Mouse (Mus musculus) brown adipose tissue, adult 24 weeks (tissue): ENCODE results near the gene Gm20388. TPM values are rescaled to one million over a fixed set of nuclear protein-coding genes. Genes with fewer than 3 reads are reported as not detected.

Experiments
- H3K27ac ChIP-seq: fragments of 200-500 bp; replicated peaks from 2 replicates; pipeline ENCODE4 v1.5.1; 2012; ENCODE audit warnings: low read depth, mild to moderate bottlenecking, low read length
- H3K4me1 ChIP-seq: fragments of 200-500 bp; 2 replicates; pipeline ENCODE4 v1.6.1; 2012; ENCODE audit warnings: low read length, mixed read lengths; ENCODE audit not compliant: control insufficient read depth, insufficient read depth, insufficient read length
- H3K4me3 ChIP-seq: fragments of 200-500 bp; 2 replicates; pipeline ENCODE4 v1.5.1; 2012; ENCODE audit warnings: low read depth, mild to moderate bottlenecking, low read length, moderate library complexity; ENCODE audit not compliant: insufficient read depth
- polyA plus RNA-seq: library from polyadenylated mRNA; stranded (reverse); fragments of >200 nt; gene quantifications from 2 replicates; pipeline ENCODE4 v1.2.4, GENCODE M21; 2012; ENCODE audit not compliant: missing spikeins, insufficient read depth, insufficient read length

Gm20388 gene
- polyA plus RNA-seq, 1 experiment, result 44.7 TPM

DNA sequence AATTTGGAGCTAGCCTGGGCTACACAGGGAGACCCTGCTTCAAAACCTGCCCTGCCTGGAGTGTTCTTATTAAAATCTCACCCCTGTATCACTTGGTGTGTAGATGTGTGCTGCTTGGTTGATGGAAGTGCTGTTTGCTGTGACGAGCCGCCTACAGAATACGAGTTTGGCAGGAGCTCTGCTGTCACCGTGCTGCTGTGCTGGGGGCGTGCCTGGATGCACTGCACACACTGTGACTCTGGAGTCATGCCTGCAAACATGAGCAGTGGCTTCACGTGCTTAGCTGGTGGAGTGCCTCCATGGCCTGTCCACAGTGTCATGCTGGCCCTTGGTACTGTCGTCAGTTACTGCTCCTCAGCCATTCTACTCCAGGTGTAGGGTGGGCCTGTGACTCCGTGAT is 2148.3 kb downstream of the Gm20388 start:
- no peak overlapping the region for H3K27ac ChIP-seq
- H3K4me3 ChIP-seq, result no peak overlapping the region

DNA sequence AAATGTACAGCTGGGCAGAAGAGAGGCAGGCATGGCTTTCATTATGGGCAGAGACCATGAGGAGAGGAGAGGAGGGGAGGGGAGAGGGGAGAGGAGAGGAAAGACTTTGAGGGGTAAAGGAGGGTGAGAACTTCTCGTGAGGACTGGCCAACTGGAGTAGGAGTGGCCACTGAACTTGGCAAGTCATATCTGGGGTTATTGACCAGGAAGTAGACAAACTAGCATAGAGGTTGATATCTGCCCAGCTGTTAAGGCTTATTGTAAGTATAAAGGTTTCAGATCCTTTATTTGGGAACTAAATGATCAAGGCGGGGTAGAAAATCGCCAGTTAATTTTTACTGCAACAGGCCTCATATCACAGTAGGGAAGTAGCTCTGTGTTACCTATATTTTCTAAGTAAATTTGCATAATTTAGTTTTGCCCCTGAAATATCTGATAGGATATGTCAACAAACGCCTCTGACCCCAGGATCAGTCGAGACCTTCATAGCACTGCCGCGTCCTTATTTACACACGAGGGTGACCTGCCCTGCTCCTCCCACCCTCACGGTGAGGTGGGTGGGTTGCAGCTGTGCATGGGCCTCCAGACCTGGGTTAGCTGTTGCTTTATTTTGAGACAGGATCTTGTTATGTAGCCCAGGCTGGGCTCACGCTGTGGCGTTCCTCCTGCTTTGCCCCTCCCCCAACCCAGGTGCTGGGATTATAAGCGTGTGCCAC is 2152.0 kb downstream of the Gm20388 start:
- no peaks in the 10 kb centered on the region for H3K4me1 ChIP-seq
- H3K27ac ChIP-seq, result no peak overlapping the region
- no peak overlapping the region for H3K4me3 ChIP-seq

More for the DNA sequence above, 2148.3 kb downstream of the Gm20388 start:
- H3K4me1 ChIP-seq, result no peaks in the 10 kb centered on the region

DNA sequence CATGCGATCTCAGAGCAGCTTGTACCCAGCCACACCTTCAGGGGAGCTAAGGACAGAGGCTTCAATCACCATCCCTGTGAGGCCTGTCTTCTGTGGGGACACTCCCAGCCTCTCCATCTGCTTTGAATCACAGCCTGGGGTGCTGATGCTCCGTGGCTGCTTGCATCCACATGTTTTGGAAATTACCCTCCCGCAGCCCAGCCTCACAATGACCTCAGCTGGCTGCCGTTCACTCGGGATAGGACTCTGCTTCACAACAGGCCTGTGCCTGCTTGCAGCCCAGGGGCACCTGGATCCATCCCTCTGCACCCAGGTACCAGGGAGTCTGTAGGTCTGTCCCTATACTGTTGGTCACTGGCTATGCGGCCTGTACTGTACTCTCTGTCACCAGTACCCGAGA is 2153.7 kb downstream of the Gm20388 start:
- H3K27ac ChIP-seq, result no peak overlapping the region
- H3K4me3 ChIP-seq, result no peak overlapping the region
- H3K4me1 ChIP-seq, result no peaks in the 10 kb centered on the region

DNA sequence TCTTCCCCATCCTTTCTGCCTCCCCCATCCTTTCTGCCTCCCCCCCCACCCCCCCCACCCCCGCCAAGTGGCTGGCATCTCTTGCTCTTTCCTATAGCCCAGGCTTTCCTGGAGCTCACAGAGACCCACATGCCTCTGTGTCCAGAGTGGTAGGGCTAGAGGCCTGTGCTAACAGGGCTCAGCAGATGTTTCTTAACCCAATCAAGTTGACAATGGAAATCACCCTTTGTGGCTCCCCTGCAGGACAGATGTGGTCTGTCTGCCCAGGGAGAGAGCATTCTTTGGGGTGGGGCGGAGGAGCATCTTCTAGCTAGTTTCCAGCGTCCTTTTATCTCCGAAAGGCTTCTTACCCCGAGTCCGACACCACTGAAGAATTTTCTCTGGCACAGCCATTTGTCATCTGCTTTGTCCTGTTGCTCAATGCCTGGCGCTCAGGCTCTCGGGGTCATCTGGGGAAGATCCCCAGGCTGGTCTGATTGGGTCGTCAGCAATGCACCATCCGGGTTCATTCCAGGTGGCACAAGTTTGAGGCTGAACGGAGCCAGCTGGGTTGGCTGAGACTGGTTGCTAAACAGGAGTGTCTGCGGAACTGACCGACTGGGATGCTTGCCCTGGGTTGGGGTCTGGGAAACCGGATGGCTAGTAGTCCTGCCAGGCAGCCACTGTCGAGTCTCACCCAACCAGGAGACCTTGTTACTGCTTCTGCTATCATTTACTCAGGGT is 2157.3 kb downstream of the Gm20388 start:
- H3K4me1 ChIP-seq, result no peaks in the 10 kb centered on the region
- H3K27ac ChIP-seq, result no peak overlapping the region
- no peak overlapping the region for H3K4me3 ChIP-seq

DNA sequence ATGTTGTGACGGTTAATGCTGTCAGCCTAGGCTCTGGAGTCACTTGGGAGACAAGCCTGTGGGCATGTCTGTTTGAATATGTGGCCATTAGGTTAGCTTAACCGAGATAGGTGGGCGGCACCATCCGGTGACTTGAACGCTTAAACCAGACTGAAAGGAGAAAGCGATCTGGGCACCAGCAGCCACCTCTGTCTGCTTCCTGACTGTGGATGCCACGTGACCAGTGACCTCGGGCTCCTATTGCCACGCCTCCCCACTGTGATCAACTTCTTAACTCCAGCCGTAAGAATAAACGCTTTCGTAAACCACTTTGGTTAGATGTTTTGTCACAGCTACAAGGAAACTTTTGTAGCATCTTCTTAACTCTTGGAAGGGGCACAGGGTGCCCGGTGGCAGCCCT is 2158.0 kb downstream of the Gm20388 start:
- no peak overlapping the region for H3K27ac ChIP-seq
- no peaks in the 10 kb centered on the region for H3K4me1 ChIP-seq
- H3K4me3 ChIP-seq, result no peak overlapping the region

DNA sequence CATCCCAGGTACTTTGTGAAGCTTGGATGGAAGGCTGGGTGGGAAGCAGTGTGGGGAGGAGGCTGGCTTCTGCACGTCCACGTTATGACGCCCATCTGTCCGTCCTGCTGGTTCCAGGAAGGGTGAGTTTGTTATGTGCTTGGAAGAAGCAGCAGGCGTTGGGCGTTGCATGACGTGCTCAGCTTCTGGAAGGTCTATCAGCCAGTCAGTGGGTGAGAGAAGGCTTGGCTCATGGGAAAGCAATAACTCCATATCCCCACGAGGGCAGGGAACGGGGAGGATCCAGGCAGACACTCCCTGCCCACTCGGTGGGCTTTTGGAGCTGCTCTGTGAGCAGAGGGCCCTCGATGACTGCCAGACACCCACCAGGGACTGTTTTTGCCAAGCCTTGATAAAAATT is 2158.6 kb downstream of the Gm20388 start:
- Histone ChIP-seq H3K27ac (no peak overlapping the region), H3K4me1 (no peaks in the 10 kb centered on the region), H3K4me3 (no peak overlapping the region)

DNA sequence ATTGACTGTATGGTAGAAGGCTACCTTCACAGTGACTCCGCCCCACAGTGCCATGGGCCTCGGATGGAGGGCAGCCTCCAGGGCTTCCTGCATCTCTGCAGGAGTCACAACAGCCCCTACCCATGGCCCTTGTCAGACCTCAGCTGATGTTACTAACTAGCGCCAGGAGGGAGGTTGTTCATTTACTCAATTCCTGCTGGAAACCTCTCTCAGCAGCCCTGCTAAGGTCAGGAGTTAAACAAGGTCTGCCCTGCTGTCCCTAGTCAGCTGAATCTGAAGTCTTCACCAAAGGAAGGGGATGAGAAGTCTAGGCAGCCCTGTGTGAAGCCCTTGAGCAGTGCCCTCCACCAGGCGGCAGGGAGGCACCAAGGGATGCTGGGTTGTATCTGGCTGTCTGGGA is 2160.6 kb downstream of the Gm20388 start:
- H3K4me3 ChIP-seq, result no peak overlapping the region
- no peak overlapping the region for H3K27ac ChIP-seq

DNA sequence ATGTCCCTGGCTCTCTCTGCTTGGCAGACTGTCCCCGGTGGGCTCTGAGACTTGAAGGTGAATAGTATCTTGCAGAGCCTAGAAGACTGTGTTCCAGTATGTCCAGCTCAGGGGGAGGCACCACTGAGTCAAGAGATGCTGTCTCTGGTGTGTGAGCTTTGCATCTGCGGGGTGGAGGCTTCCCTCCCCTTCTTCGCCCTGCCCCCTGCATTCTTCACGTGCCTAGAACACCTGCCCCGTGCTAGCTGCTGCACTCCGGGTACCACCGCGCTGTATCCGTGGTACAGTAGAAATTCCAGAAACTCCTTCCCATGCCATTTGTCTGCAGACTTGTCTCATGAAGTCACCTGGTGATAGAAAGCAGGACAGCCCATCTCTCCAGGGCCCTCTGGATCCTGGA is 2163.3 kb downstream of the Gm20388 start:
- H3K4me3 ChIP-seq, result no peak overlapping the region
- no peak overlapping the region for H3K27ac ChIP-seq
- H3K4me1 ChIP-seq, result no peaks in the 10 kb centered on the region

More for the DNA sequence above, 2160.6 kb downstream of the Gm20388 start:
- H3K4me1 ChIP-seq, result no peaks in the 10 kb centered on the region

DNA sequence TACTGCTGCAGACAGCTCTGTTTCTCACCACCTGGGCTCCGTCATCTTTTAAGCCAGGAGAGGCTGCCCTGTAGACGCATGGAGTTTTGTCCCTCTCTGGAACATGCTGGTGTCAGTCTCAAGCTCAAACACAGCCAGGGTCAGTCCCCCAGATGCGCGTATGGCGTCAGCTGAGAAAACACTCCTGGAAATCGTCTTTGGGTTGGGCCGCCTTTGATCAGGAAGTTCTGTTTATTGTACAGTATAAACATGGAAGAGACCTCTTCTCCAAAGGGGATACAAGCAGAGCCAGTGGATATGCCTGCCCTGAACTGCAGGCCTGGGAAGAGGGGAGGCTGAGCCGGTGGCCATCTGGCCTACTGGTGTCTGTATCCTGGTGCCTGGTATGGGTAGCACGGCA is 2163.8 kb downstream of the Gm20388 start:
- no peak overlapping the region for H3K4me3 ChIP-seq

DNA sequence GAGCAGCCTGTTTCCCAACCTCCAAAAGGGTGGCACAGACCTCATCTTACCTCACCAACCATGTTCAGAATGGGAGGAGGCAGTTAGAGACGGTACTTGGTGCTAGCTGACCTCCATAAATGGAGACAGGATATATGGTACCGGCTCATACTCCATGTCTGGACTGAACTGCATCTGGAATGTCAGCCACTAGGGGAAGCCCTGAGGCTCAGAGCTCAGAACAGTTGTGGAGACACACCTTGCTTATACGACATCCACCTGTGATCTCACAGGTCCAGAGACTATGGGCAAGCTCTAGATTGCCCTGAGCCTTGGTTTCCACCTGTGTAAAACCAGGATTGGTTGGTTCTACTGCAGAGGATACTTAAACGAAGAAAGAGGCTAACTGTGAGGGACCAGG is 2164.3 kb downstream of the Gm20388 start:
- Histone ChIP-seq H3K27ac (no peak overlapping the region), H3K4me3 (no peak overlapping the region), H3K4me1 (no peaks in the 10 kb centered on the region)

More for the DNA sequence above, 2163.8 kb downstream of the Gm20388 start:
- no peaks in the 10 kb centered on the region for H3K4me1 ChIP-seq
- no peak overlapping the region for H3K27ac ChIP-seq

DNA sequence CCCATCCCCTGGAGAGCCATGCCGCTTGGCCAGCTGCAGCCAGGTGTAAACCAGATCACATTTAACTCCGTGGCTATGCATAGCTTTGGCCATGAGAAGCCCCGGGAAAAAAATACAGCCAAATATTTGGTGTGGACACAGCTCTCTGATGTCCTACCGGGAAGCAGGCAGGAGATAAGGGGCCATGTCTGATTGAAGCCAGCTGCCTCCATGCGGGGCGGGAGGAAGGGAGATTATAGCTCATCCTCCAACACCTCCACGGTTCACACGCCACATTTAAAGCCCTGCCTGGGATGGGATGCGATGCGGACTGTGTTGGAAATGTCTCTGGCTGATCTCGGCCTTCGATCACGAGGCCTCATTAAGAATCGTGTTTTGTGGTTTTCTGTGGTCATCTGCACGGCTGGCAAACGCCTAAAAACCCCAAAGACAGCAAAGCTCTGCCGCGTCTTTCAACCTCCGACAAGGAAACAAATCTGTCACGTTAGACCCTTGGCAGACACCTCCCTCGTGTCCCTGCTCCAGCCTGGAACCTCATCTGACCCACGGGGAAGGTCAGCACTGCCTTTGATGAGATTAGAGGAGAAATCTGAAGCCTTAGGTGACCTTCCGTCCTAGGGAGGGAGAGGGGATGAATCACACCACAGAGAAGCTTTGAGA is 2165.7 kb downstream of the Gm20388 start:
- Histone ChIP-seq H3K4me3 (no peak overlapping the region), H3K4me1 (no peaks in the 10 kb centered on the region), H3K27ac (no peak overlapping the region)

DNA sequence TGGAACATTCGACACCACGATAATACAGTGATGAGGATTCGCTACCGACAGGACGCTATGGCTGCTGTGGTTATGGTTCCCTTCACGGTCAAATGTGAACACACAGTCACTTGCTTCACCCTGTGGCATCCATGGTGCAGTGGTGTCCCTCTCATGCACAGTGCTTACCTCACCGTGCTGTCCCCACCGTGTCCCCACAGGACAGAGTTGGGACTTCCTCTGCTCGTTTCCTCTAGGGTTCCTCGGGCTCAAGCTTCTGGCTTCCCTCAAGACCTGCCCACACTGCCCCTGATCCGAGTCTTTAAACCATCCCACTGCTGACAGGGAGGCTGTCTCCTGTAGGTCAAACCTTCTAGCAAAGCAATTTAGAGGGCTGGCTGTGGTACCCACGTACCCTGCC is 2167.7 kb downstream of the Gm20388 start:
- H3K27ac ChIP-seq, result no peak overlapping the region
- no peaks in the 10 kb centered on the region for H3K4me1 ChIP-seq
- H3K4me3 ChIP-seq, result no peak overlapping the region

DNA sequence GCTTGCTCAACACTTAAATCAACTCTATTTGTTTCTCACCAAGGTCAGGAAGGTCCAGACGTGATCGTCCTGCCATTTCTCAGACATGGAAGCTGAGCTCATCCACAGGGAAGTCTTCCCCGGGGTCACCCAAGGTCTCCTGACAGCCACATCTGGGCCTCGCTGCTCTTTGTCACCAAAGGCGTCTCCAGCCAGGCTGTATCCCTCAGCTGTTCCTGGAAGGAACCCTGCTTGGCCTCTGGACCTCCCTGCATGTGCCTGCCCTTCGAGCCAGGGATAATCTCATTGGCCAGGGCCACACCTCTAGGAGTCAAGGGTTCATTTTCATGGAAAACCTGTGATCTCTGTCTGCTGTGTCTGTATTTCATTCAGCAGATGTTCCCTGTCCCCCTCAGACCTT is 2168.5 kb downstream of the Gm20388 start:
- H3K27ac ChIP-seq, result no peak overlapping the region
- H3K4me1 ChIP-seq, result no peaks in the 10 kb centered on the region
- no peak overlapping the region for H3K4me3 ChIP-seq

DNA sequence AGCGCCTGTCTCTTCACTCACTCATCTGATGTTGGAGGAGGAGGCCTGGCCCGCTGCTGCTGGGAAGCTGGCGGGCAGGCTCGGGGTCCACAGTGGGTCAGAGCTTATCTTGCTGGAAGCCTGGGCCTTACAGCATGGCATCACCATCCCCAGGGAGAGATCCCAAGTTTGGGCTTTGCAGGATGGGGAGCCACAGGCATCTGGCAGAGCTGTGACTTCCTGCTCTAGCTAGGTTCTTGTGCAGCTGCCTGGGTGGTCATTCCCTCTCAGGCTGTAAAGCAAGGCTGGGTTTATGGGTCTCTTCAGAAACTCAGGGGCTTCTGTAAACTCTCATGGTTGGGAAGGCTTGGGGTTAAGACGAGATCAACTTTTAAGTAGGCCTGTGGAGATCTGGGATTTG is 2169.7 kb downstream of the Gm20388 start:
- Histone ChIP-seq H3K4me3 (no peak overlapping the region), H3K4me1 (no peaks in the 10 kb centered on the region)

DNA sequence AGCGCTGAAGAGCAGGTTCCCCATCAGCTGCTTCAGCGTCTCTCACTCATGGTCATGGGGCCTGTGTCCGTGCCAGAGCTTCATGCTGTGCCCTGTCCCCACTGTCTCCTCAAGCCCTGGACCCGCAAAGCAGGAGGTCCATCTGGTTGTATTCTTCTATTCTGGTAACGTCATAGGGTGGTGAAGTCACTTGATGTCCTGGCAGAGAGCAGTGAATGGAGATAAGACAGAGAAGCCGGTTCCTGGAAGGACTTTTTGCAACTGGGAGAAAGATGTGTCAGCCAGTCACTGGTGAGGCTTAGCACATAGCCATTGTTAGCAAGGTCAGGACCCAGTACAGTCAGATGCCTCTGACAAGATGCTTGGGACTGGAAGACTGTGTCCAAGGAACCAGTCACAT is 2172.8 kb downstream of the Gm20388 start:
- no peak overlapping the region for H3K4me3 ChIP-seq

More for the DNA sequence above, 2169.7 kb downstream of the Gm20388 start:
- H3K27ac ChIP-seq, result no peak overlapping the region

More for the DNA sequence above, 2172.8 kb downstream of the Gm20388 start:
- H3K27ac ChIP-seq, result no peak overlapping the region
- no peaks in the 10 kb centered on the region for H3K4me1 ChIP-seq
